In genomic region chr1:157047751-157048200, GRCm38 (mm10) we compare ENCODE assay signal across 9 mouse cellular contexts.
DNase-seq lines count a peak whose midpoint lies in the region; ATAC-seq and TF ChIP-seq lines count a peak whose summit lies in the region.
"Had no signal": no experiment of that assay in that cellular context is flagged by ENCODE, and none has a peak within 500 bp of the region (broad histone marks: within the 10 kb centered on the region; RNA-seq: fewer than 3 reads in every experiment).

No protein-coding gene starts in this region.

- H3K9me3 ChIP-seq in limb, embryonic 14.5 days (ENCODE audit: control insufficient read depth, low read length), result no peaks in the 10 kb centered on the region

- peak; percentile 69 for ATAC-seq in limb, embryonic 14.5 days (ENCODE audit: low FRiP score, low read depth)

- H3K4me3 ChIP-seq in spleen, adult 2 months (ENCODE audit: extremely low read depth, insufficient read depth, insufficient read length), result no peak overlapping the region
- H3K4me3 ChIP-seq in limb, embryonic 14.5 days (replicated peaks; ENCODE audit: low read length), result no peak overlapping the region
- H3K4me3 ChIP-seq in testis, adult 2 months (ENCODE audit: control insufficient read depth, low read depth, low read length), result no peak overlapping the region
- H3K4me3 ChIP-seq: erythroblast, embryonic 14.5 days had no signal

- intact Hi-C loops in heart, postnatal 25 days (cut with DNase I), result no loop called here

- no peak for TF ChIP-seq POLR2A in spleen, adult 2 months (IDR thresholded peaks at IDR 0.05; ENCODE audit: low read depth, low read length)
- no peak for TF ChIP-seq POLR2A in limb, embryonic 14.5 days (IDR thresholded peaks at IDR 0.05; ENCODE audit: borderline replicate concordance, extremely low read depth, insufficient read depth, insufficient read length)
- TF ChIP-seq POLR2A in testis, adult 2 months (IDR thresholded peaks at IDR 0.05; ENCODE audit: control insufficient read depth, low read depth, low read length), result no peak

- no peaks in the 10 kb centered on the region for H3K27me3 ChIP-seq in spleen, adult 2 months (ENCODE audit: control insufficient read depth, insufficient read depth, low read length)
- H3K27me3 ChIP-seq in limb, embryonic 14.5 days (ENCODE audit: control insufficient read depth, insufficient read depth, low read length), result no peaks in the 10 kb centered on the region
- H3K27me3 ChIP-seq in testis, adult 2 months (ENCODE audit: control insufficient read depth, insufficient read depth, low read length), result no peaks in the 10 kb centered on the region

- H3K9ac ChIP-seq in limb, embryonic 14.5 days (ENCODE audit: low read depth, low read length, severe bottlenecking), result no peak overlapping the region

- peak overlapping the region; percentile 92 for H3K27ac ChIP-seq in spleen, adult 2 months (ENCODE audit: insufficient read depth, low read length)
- H3K27ac ChIP-seq in limb, embryonic 14.5 days (replicated peaks; ENCODE audit: low read depth, low read length), result peak overlapping the region; percentile 63; the same call in 1 of the 2 replicates
- H3K27ac ChIP-seq in testis, adult 2 months (ENCODE audit: control insufficient read depth, insufficient read depth, low read depth, low read length), result peak overlapping the region; percentile 51

- H3K4me2 ChIP-seq in limb, embryonic 14.5 days (replicated peaks; ENCODE audit: low read depth, low read length, severe bottlenecking), result no peak overlapping the region

- peaks cover 26% of the 10 kb centered on the region for H3K4me1 ChIP-seq in spleen, adult 2 months (ENCODE audit: control insufficient read depth, insufficient read depth, insufficient read length)
- peaks cover 26% of the 10 kb centered on the region for H3K4me1 ChIP-seq in limb, embryonic 14.5 days (ENCODE audit: control insufficient read depth, insufficient read depth, low read length)
- H3K4me1 ChIP-seq in testis, adult 2 months (ENCODE audit: control insufficient read depth, insufficient read depth, low read length), result peaks cover 5% of the 10 kb centered on the region

- DNase-seq in heart, adult 18-20 months, result peak; percentile 38 to 44
- DNase-seq in heart, postnatal 25 days (ENCODE audit: low spot score), result no peak
- DNase-seq in spleen, adult 2 months (ENCODE audit: low read depth in 1 of 2, low spot score in 2 of 2), result no peak
- no peak for DNase-seq in spleen, postnatal 10 days (ENCODE audit: low spot score in 2 of 2)
- peak; percentile 76 for DNase-seq in limb, embryonic 14.5 days (ENCODE audit: low spot score)
- DNase-seq in kidney, adult 9 months, result no peak
- no peak for DNase-seq in embryo, embryonic 10.5 days (ENCODE audit: low spot score)

- H3K36me3 ChIP-seq in spleen, adult 2 months (ENCODE audit: control insufficient read depth, insufficient read depth, low read length), result no peaks in the 10 kb centered on the region
- no peaks in the 10 kb centered on the region for H3K36me3 ChIP-seq in limb, embryonic 14.5 days (ENCODE audit: control insufficient read depth, insufficient read depth, low read length)
- H3K36me3 ChIP-seq in testis, adult 2 months (ENCODE audit: control insufficient read depth, insufficient read depth, low read length), result no peaks in the 10 kb centered on the region

- no peak for TF ChIP-seq CTCF in spleen, adult 2 months (IDR thresholded peaks at IDR 0.05; ENCODE audit: extremely low read depth, insufficient read depth, insufficient read length, insufficient replicate concordance)
- TF ChIP-seq CTCF in testis, adult 2 months (IDR thresholded peaks at IDR 0.05; ENCODE audit: control insufficient read depth, insufficient read depth, insufficient replicate concordance, low read depth, low read length), result no peak

- 45% methylated on average over 4 of the region's 4 CpGs for WGBS in spleen, adult 2 months
- WGBS in limb, embryonic 14.5 days, result 33% methylated on average over 4 of the region's 4 CpGs

Comparison
In these comparisons a context has a peak if more than half of its experiments do, and no peak if none do; other contexts are left out.
1. DNase-seq: peak in heart, adult 18-20 months (2 of 2) and limb, embryonic 14.5 days (single experiment); none in heart, postnatal 25 days (single experiment), spleen, adult 2 months (0 of 2), spleen, postnatal 10 days (0 of 2), kidney, adult 9 months (single experiment) and embryo, embryonic 10.5 days (single experiment).
2. Peak in every context shown above with its lines, with median percentiles within 50 percentile points of each other: H3K27ac ChIP-seq.